Mouse (Mus musculus) urinary bladder, postnatal 36 days (tissue): ENCODE results near the gene Sema5a.

Experiments used
- DNase-seq, 2 experiments: peaks; one replicate each; pipeline ENCODE4 v3.0.0; 2022; ENCODE audit warnings: low spot score in 2 of 2, mixed read lengths in 1 of 2

Sema5a gene

GRCm38 (mm10) chr15:32356805-32357204 is 112.2 kb downstream of the Sema5a start:
- DNase-seq, result no peak

- DNase-seq, result no peak
Measured at GRCm38 (mm10) chr15:32367841-32368240, 123.2 kb downstream of the Sema5a start.

GRCm38 (mm10) chr15:32370914-32371313 is 126.3 kb downstream of the Sema5a start:
- DNase-seq, result no peak

- DNase-seq, result no peak
Measured at GRCm38 (mm10) chr15:32371385-32371784, 126.8 kb downstream of the Sema5a start.

- DNase-seq, result no peak
Measured at GRCm38 (mm10) chr15:32376326-32376725, 131.7 kb downstream of the Sema5a start.

GRCm38 (mm10) chr15:32377781-32378180 is 133.2 kb downstream of the Sema5a start:
- no peak for DNase-seq

- no peak for DNase-seq
Measured at GRCm38 (mm10) chr15:32380311-32380710, 135.7 kb downstream of the Sema5a start.

GRCm38 (mm10) chr15:32382930-32383481 is 138.4 kb downstream of the Sema5a start:
- DNase-seq, result no peak

GRCm38 (mm10) chr15:32396241-32396890 is 151.8 kb downstream of the Sema5a start:
- DNase-seq, result no peak

GRCm38 (mm10) chr15:32397064-32397463 is 152.5 kb downstream of the Sema5a start:
- no peak for DNase-seq

GRCm38 (mm10) chr15:32398721-32399120 is 154.1 kb downstream of the Sema5a start:
- no peak for DNase-seq

GRCm38 (mm10) chr15:32401909-32402527 is 157.4 kb downstream of the Sema5a start:
- DNase-seq, result no peak

GRCm38 (mm10) chr15:32403321-32403720 is 158.7 kb downstream of the Sema5a start:
- DNase-seq, result no peak

- DNase-seq, result no peak
Measured at GRCm38 (mm10) chr15:32406436-32406835, 161.8 kb downstream of the Sema5a start.

- no peak for DNase-seq
Measured at GRCm38 (mm10) chr15:32407766-32408165, 163.2 kb downstream of the Sema5a start.

- DNase-seq, result no peak
Measured at GRCm38 (mm10) chr15:32416291-32416690, 171.7 kb downstream of the Sema5a start.

GRCm38 (mm10) chr15:32422631-32423030 is 178.0 kb downstream of the Sema5a start:
- no peak for DNase-seq

GRCm38 (mm10) chr15:32423061-32423460 is 178.5 kb downstream of the Sema5a start:
- no peak for DNase-seq

GRCm38 (mm10) chr15:32427188-32427924 is 182.7 kb downstream of the Sema5a start:
- no peak for DNase-seq

GRCm38 (mm10) chr15:32432927-32433832 is 188.6 kb downstream of the Sema5a start:
- DNase-seq, result no peak

- no peak for DNase-seq
Measured at GRCm38 (mm10) chr15:32433833-32434155, 189.2 kb downstream of the Sema5a start.

- DNase-seq, result no peak
Measured at GRCm38 (mm10) chr15:32434274-32434673, 189.7 kb downstream of the Sema5a start.
